Mouse (Mus musculus): ENCODE data around the gene Gng4. TPM values are rescaled to one million over a fixed set of nuclear protein-coding genes. Genes with fewer than 3 reads are reported as not detected.

The Gng4 gene
- polyA plus RNA-seq (2017; shearing (Covaris generic)) = not detected

DNA sequence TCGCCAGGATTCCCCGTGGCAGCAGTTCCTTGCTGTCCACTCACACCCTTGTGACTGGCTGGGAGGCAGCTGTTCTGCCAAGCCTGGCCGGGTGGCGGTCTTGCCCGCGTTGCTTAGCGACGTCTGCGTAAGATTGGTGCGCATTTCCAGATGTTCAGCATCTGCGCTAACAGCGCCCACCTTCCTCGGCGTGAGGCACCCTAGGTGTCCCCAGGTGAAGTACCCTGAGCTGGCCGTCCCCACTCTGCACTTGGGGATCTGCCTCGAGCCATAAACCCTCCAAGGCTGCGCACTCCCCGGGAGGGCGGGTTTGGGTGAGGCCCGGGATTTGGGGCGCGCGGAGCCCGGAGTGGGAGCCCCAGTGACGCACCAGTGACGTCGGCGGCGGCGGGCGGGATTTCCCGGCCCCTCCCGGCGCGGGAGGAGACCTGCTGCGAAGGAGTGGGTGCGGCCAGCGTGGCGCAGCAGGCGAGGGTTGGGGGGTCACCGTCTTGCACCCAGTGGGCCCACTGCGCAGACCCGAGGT lies at the start of gene Gng4:
TSS of gene Gng4 (plus strand) at position 166 of the 526 bp plus-strand sequence.

Other genes with a start within 250 kb of the Gng4 start
- 20.6 TPM for gene Lyst, start 193.7 kb upstream of the Gng4 start, polyA plus RNA-seq (2017; shearing (Covaris generic))
- gene B3galnt2, start 170.4 kb downstream of the Gng4 start, polyA plus RNA-seq (2017; shearing (Covaris generic)) = 31.5 TPM

Measured in activated CD4-positive, CD25-positive, alpha-beta regulatory T cell, adult 9 weeks (primary cell).